Mouse (Mus musculus): Measurements from ENCODE around the gene Nacc1. TPM values are rescaled to one million over a fixed set of nuclear protein-coding genes. Genes with fewer than 3 reads are reported as not detected.
A peak's percentile ranks its signal among the peaks of the same experiment; 100 is the strongest.

The Nacc1 gene
- 10.7 and 14.6 TPM in 2 replicates for polyA plus RNA-seq (2015; fragmentation: Nextera tagmentation; extraction: Ambion mirVana)

DNA sequence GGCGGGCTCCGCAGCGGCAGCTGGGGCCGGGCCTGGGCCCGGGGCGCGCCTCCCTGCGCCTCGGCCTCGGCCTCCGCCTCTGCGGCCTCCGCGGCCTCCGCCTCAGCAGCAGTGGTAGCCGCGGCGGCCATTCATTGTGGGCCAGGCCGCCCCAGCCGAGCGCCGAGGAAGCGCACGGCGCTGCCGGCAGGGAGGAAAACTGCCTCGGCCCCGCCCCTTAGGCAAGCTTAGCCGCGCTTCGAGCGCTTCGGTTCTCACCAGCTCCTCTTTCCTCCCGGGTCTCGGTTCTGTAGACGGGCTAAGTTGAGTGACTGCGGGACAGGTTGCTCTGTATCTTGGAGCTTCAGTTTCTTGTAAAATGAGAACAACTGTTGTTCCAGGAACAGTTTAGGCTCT is at the start of gene Nacc1:
Gene Nacc1, minus strand, starts transcription at position 158 of the 396 bp plus-strand sequence.
- ATAC-seq (replicated peaks; ENCODE audit: insufficient number of reproducible peaks, insufficient read depth, low FRiP score, low read depth), result peak; percentile 81
- Histone ChIP-seq H3K9me3 (replicated peaks) (no peaks in the 10 kb centered on the region), H3K9ac (peak within 1 kb of the TSS; percentile 96), H3K4me3 (peak within 1 kb of the TSS; percentile 86), H3K4me1 (replicated peaks) (peaks cover 50% of the 10 kb centered on the region), H3K36me3 (peaks cover 16% of the 10 kb centered on the region; the same call in 1 of the 2 replicates), H3K4me2 (peak within 1 kb of the TSS; percentile 78), H3K27ac (peak within 1 kb of the TSS; percentile 88), H3K27me3 (no peaks in the 10 kb centered on the region)
- WGBS, result 0% methylated on average over 36 of the region's 37 CpGs

DNA sequence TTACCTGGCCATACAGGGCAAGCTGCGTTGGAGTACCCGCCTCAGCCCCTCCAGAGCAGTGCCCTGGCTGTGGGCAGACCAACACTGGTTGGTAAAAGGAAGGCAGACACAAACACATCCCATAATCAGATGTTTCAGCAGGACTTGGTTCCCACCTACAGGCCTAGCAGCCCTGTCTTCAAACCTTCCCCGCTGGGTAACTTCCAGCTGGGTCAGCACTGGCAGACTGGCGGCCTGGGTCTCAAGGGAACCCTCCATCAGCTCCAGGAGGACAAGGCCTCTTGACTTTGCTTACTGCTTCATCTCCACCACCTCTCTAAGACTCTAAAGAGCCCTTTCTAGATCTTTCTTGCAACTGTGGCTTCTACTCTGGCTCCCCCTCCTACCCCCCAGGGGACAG is 48.9 kb upstream of the Nacc1 start:
- Histone ChIP-seq H3K4me2 (no peak overlapping the region), H3K4me3 (no peak overlapping the region), H3K36me3 (no peaks in the 10 kb centered on the region), H3K4me1 (replicated peaks) (peaks cover 91% of the 10 kb centered on the region), H3K9ac (0 out of 2 replicates have a peak overlapping the region, but pooled peaks have one; percentile 30), H3K27me3 (no peaks in the 10 kb centered on the region), H3K27ac (no peak overlapping the region), H3K9me3 (replicated peaks) (no peaks in the 10 kb centered on the region)
- WGBS, result 94% methylated on average over 4 of the region's 4 CpGs
- ATAC-seq (replicated peaks; ENCODE audit: insufficient number of reproducible peaks, insufficient read depth, low FRiP score, low read depth), result no peak

GRCm38 (mm10) chr8:84735597-84735996 is 47.9 kb upstream of the Nacc1 start:
- H3K36me3 ChIP-seq, result no peaks in the 10 kb centered on the region
- no peaks in the 10 kb centered on the region for H3K27me3 ChIP-seq
- H3K9me3 ChIP-seq (replicated peaks), result no peaks in the 10 kb centered on the region
- no peak overlapping the region for H3K4me2 ChIP-seq
- H3K9ac ChIP-seq, result peak overlapping the region; percentile 30; the same call in 1 of the 2 replicates
- 44% methylated on average over 2 of the region's 2 CpGs for WGBS
- peaks cover 93% of the 10 kb centered on the region for H3K4me1 ChIP-seq (replicated peaks)
- no peak overlapping the region for H3K4me3 ChIP-seq
- ATAC-seq (replicated peaks; ENCODE audit: insufficient number of reproducible peaks, insufficient read depth, low FRiP score, low read depth), result no peak; the same call in 1 of the 2 replicates
- H3K27ac ChIP-seq, result peak overlapping the region; percentile 35

DNA sequence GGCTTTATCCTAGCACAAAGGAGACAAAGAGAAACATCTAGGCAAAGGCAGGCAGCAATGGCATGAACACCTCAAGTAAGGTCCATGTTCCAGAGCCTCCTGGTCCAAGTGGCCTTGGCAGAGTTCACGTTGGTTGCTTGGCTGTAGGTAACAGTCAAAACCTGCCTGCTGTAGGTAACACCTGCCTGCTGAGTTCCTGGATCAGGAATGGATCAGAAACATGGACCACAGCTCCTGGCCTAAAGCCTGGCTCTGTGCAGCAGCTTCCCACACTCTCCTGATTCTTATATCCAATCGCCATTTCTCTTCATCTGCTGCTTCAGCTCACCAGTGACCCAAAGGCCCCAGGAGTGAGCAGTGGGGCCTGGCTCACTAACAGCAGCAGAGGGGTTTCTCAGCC is 47.0 kb upstream of the Nacc1 start:
- Histone ChIP-seq H3K4me1 (replicated peaks) (peaks cover 93% of the 10 kb centered on the region), H3K4me2 (no peak overlapping the region), H3K36me3 (no peaks in the 10 kb centered on the region), H3K27me3 (no peaks in the 10 kb centered on the region), H3K9me3 (replicated peaks) (no peaks in the 10 kb centered on the region), H3K27ac (no peak overlapping the region), H3K4me3 (no peak overlapping the region), H3K9ac (no peak overlapping the region)
- ATAC-seq (replicated peaks; ENCODE audit: insufficient number of reproducible peaks, insufficient read depth, low FRiP score, low read depth), result no peak
- 78% methylated on average over 2 of the region's 2 CpGs for WGBS

- Histone ChIP-seq H3K4me2 (no peak overlapping the region), H3K36me3 (no peaks in the 10 kb centered on the region), H3K9ac (no peak overlapping the region), H3K4me1 (replicated peaks) (peaks cover 92% of the 10 kb centered on the region), H3K9me3 (replicated peaks) (no peaks in the 10 kb centered on the region), H3K27me3 (no peaks in the 10 kb centered on the region), H3K4me3 (no peak overlapping the region), H3K27ac (no peak overlapping the region)
- WGBS, result 85% methylated on average over 6 of the region's 6 CpGs
- no peak for ATAC-seq (replicated peaks; ENCODE audit: insufficient number of reproducible peaks, insufficient read depth, low FRiP score, low read depth)
Observed at GRCm38 (mm10) chr8:84733959-84734358, 46.3 kb upstream of the Nacc1 start.

- peaks cover 91% of the 10 kb centered on the region for H3K4me1 ChIP-seq (replicated peaks)
- H3K9me3 ChIP-seq (replicated peaks), result no peaks in the 10 kb centered on the region
- no peak overlapping the region for H3K4me2 ChIP-seq
- ATAC-seq (replicated peaks; ENCODE audit: insufficient number of reproducible peaks, insufficient read depth, low FRiP score, low read depth), result no peak
- H3K36me3 ChIP-seq, result no peaks in the 10 kb centered on the region
- H3K4me3 ChIP-seq, result no peak overlapping the region
- H3K9ac ChIP-seq, result peak overlapping the region; percentile 36; the same call in 1 of the 2 replicates
- no peaks in the 10 kb centered on the region for H3K27me3 ChIP-seq
- H3K27ac ChIP-seq, result peak overlapping the region; percentile 80
- WGBS, result 31% methylated on average over 6 of the region's 6 CpGs
Observed at GRCm38 (mm10) chr8:84732996-84733395, 45.3 kb upstream of the Nacc1 start.

DNA sequence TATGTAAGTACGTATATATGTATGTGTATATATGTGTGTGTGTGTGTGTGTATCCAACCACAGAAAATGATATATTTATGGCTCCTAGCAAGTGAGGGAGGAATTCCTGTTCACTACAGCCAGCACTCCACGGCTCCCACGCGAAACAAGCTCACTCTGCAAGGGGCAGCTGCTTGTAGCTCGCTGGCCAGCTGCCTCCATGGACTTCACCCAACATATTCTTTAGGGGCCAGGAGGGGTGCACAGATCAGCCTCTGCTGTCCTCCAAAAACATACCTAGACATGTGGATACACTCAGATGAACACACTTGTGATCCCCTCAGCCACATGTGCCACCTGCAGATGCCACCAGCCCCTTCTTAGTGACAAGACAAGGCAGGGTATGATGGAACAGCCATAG is 44.9 kb upstream of the Nacc1 start:
- no peak for ATAC-seq (replicated peaks; ENCODE audit: insufficient number of reproducible peaks, insufficient read depth, low FRiP score, low read depth)
- H3K27me3 ChIP-seq, result no peaks in the 10 kb centered on the region
- H3K9me3 ChIP-seq (replicated peaks), result no peaks in the 10 kb centered on the region
- no peak overlapping the region for H3K9ac ChIP-seq
- 41% methylated on average over 5 of the region's 5 CpGs for WGBS
- peaks cover 90% of the 10 kb centered on the region for H3K4me1 ChIP-seq (replicated peaks)
- no peak overlapping the region for H3K4me2 ChIP-seq
- peak overlapping the region; percentile 80 for H3K27ac ChIP-seq
- no peak overlapping the region for H3K4me3 ChIP-seq
- H3K36me3 ChIP-seq, result no peaks in the 10 kb centered on the region

GRCm38 (mm10) chr8:84731371-84732177 is 43.9 kb upstream of the Nacc1 start:
- no peaks in the 10 kb centered on the region for H3K9me3 ChIP-seq (replicated peaks)
- peaks cover 89% of the 10 kb centered on the region for H3K4me1 ChIP-seq (replicated peaks)
- H3K27ac ChIP-seq, result peak overlapping the region; percentile 80
- peak overlapping the region; percentile 6; the same call in 1 of the 2 replicates for H3K4me2 ChIP-seq
- no peaks in the 10 kb centered on the region for H3K27me3 ChIP-seq
- 55% methylated on average over 11 of the region's 11 CpGs for WGBS
- 0 out of 2 replicates have a peak, but pooled peaks cover 5% of the 10 kb centered on the region for H3K36me3 ChIP-seq
- 0 out of 2 replicates have a peak overlapping the region, but pooled peaks have one; percentile 29 for H3K9ac ChIP-seq
- peak; percentile 23 for ATAC-seq (replicated peaks; ENCODE audit: insufficient number of reproducible peaks, insufficient read depth, low FRiP score, low read depth)
- no peak overlapping the region for H3K4me3 ChIP-seq

DNA sequence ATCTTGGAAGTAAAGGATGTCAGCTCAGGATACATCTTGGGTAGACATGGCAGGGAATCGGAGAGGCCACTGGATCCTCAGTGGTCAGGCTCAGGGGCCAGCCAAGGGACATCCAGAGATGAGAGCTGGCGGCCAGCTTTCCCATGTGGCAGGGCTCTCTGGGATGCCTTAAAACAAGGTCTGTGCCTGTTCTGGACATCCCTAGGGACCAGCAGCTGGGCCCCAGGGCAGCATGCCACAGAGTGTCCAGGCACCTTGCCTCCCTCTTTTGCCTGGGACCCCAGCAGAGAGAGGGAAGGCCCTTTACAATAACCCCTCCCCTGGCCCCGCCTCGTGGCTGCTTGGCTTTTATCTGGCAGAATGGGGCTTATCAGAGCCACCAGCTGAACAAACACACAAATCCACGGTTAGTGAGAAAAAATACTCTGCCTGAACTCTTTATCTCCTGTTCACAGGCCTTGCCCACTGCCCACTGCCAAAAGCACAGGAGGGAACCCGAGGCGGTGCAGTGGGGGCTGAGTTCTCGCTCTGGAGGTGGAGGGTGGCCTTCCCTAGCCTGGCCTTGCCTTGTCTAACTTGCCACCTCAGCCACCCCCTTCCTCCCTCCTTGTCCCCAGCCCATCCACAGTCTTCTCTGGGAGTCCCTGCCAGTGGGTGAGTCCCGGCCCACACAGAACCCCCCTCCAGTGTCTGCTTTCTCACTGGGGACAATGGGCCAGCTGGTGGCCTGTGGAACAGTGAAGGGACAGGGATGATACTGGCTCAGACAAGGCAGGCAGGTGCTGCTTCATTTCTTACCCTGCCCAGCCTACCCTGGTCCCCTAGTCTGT is 43.1 kb upstream of the Nacc1 start:
- 0 out of 2 replicates have a peak overlapping the region, but pooled peaks have one; percentile 29 for H3K9ac ChIP-seq
- no peak overlapping the region for H3K4me3 ChIP-seq
- no peaks in the 10 kb centered on the region for H3K27me3 ChIP-seq
- peaks cover 88% of the 10 kb centered on the region for H3K4me1 ChIP-seq (replicated peaks)
- 28% methylated on average over 9 of the region's 9 CpGs for WGBS
- H3K36me3 ChIP-seq, result 0 out of 2 replicates have a peak, but pooled peaks cover 5% of the 10 kb centered on the region
- peak; percentile 48 for ATAC-seq (replicated peaks; ENCODE audit: insufficient number of reproducible peaks, insufficient read depth, low FRiP score, low read depth)
- H3K4me2 ChIP-seq, result peak overlapping the region; percentile 6
- no peaks in the 10 kb centered on the region for H3K9me3 ChIP-seq (replicated peaks)
- peak overlapping the region; percentile 80 for H3K27ac ChIP-seq

DNA sequence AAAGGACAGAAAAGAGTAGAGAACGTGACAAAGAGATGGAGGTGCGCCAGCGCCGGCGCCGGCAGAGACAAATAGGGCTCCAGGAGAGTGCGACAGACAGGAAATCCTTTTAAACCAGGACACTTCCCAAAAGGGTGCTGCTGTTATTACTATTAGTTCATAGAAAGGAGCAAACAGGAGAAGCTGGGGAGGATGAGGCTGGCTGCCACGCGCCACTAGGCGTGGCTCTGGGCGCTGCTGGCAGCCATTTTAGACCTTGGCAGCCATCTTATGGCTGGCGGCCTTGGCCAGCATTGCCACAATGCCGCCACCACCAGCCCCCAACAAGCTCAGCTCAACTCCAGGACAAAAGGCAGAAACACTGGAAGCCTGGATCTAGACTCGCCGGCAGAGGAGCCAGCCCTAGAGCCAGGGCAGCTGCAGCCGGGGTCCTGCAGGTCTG is 42.3 kb upstream of the Nacc1 start:
- 87% methylated on average over 16 of the region's 16 CpGs for WGBS
- Histone ChIP-seq H3K36me3 (0 out of 2 replicates have a peak, but pooled peaks cover 5% of the 10 kb centered on the region), H3K9me3 (replicated peaks) (no peaks in the 10 kb centered on the region), H3K4me2 (peak overlapping the region; percentile 6), H3K4me3 (no peak overlapping the region), H3K27me3 (no peaks in the 10 kb centered on the region), H3K9ac (no peak overlapping the region), H3K4me1 (replicated peaks) (peaks cover 89% of the 10 kb centered on the region), H3K27ac (peak overlapping the region; percentile 80)
- no peak for ATAC-seq (replicated peaks; ENCODE audit: insufficient number of reproducible peaks, insufficient read depth, low FRiP score, low read depth)

- Histone ChIP-seq H3K4me3 (no peak overlapping the region), H3K4me2 (no peak overlapping the region), H3K9ac (no peak overlapping the region), H3K36me3 (0 out of 2 replicates have a peak, but pooled peaks cover 5% of the 10 kb centered on the region), H3K27ac (no peak overlapping the region), H3K4me1 (replicated peaks) (peaks cover 91% of the 10 kb centered on the region), H3K27me3 (no peaks in the 10 kb centered on the region), H3K9me3 (replicated peaks) (no peaks in the 10 kb centered on the region)
- ATAC-seq (replicated peaks; ENCODE audit: insufficient number of reproducible peaks, insufficient read depth, low FRiP score, low read depth), result no peak
- 80% methylated on average over 3 of the region's 3 CpGs for WGBS
Observed at GRCm38 (mm10) chr8:84728474-84728873, 40.8 kb upstream of the Nacc1 start.

Measured in heart, embryonic 15.5 days (tissue).